Mouse (Mus musculus) midbrain, embryonic 12.5 days (tissue): ENCODE results near the gene Tkt. TPM values are rescaled to one million over a fixed set of nuclear protein-coding genes. Genes with fewer than 3 reads are reported as not detected.
"Not testable (repeated sequence)": the region's sequence is repeated elsewhere in the genome, so short reads cannot be mapped to it uniquely, and the experiment has no call there.

Source experiments
- ATAC-seq: fragments of 200-750 bp; cut with Nextera tagmentation; 2 replicates; pipeline ENCODE4 v1.8.0; 2017; ENCODE audit warnings: low read depth, moderate TSS enrichment, moderate library complexity; ENCODE audit not compliant: low FRiP score
- H3K27ac ChIP-seq: fragments of 300-500 bp; sonication (generic); replicated peaks from 2 replicates; pipeline ENCODE4 v1.5.1; 2016; ENCODE audit warnings: mild to moderate bottlenecking
- H3K27me3 ChIP-seq: fragments of 300-500 bp; sonication (generic); 2 replicates; pipeline ENCODE4 v1.6.1; 2016; ENCODE audit warnings: mild to moderate bottlenecking
- H3K36me3 ChIP-seq: fragments of 300-500 bp; sonication (generic); 2 replicates; pipeline ENCODE4 v1.6.1; 2016
- H3K4me1 ChIP-seq: fragments of 300-500 bp; sonication (generic); 2 replicates; pipeline ENCODE4 v1.6.1; 2016
- H3K4me2 ChIP-seq: fragments of 300-500 bp; sonication (generic); replicated peaks from 2 replicates; pipeline ENCODE4 v1.6.1; 2016; ENCODE audit warnings: mild to moderate bottlenecking, moderate library complexity
- H3K4me3 ChIP-seq: fragments of 300-500 bp; sonication (generic); 2 replicates; pipeline ENCODE4 v1.5.1; 2016; ENCODE audit warnings: mild to moderate bottlenecking
- H3K9ac ChIP-seq: fragments of 300-500 bp; sonication (generic); replicated peaks from 2 replicates; pipeline ENCODE4 v1.6.1; 2016; ENCODE audit warnings: mild to moderate bottlenecking, moderate library complexity
- H3K9me3 ChIP-seq: fragments of 300-500 bp; sonication (generic); 2 replicates; pipeline ENCODE4 v1.6.1; 2016; ENCODE audit warnings: mild to moderate bottlenecking
- WGBS: fragments of 180-500 bp; shearing (Covaris S2); methylation state at CpG from one replicate; pipeline ENCODE4 v1.1.7; 2016; 5-methylcytosine and 5-hydroxymethylcytosine counted together
- polyA plus RNA-seq: library from polyadenylated mRNA; unstranded; fragments of >200 nt; fragmentation: Nextera tagmentation; extraction: Ambion mirVana; gene quantifications from 2 replicates; pipeline ENCODE4 v1.2.1, GENCODE M21; 2016

Tkt gene
- polyA plus RNA-seq, 1 experiment from 2014 or later, result 240 TPM

DNA sequence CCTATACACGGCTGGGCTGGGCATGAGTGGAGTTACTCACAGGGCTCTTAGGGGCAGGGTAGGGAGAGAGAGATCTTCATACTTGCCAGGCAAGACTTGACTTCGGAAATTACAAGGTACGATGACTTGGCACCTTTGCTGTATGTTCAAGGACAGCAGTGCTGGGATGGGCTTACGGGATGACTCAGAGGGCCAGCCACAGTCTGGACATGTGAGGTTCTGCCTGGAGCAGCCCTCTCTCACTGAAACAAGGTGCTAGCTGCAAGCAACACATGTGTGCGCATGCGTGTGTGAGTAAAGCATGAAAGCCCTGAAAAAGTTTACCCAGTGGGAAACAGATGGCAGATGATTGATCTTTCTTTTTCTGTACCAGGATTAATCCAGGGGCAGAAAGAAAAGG, 16.3 kb upstream of the Tkt start:
- Histone ChIP-seq H3K4me2 (no peak overlapping the region), H3K4me3 (no peak overlapping the region), H3K36me3 (peaks cover 20% of the 10 kb centered on the region; the same call in 1 of the 2 replicates), H3K27me3 (no peaks in the 10 kb centered on the region), H3K9ac (no peak overlapping the region), H3K4me1 (peaks cover 11% of the 10 kb centered on the region; the same call in 1 of the 2 replicates), H3K27ac (no peak overlapping the region), H3K9me3 (no peaks in the 10 kb centered on the region)
- no peak for ATAC-seq
- WGBS, result 95% methylated on average over 6 of the region's 6 CpGs

- Histone ChIP-seq H3K4me3 (no peak overlapping the region), H3K4me2 (no peak overlapping the region), H3K27ac (no peak overlapping the region), H3K9ac (no peak overlapping the region), H3K36me3 (0 out of 2 replicates have a peak, but pooled peaks cover 3% of the 10 kb centered on the region), H3K27me3 (no peaks in the 10 kb centered on the region), H3K9me3 (no peaks in the 10 kb centered on the region), H3K4me1 (peaks cover 11% of the 10 kb centered on the region; the same call in 1 of the 2 replicates)
- ATAC-seq, result no peak
- WGBS, result 86% methylated on average over 6 of the region's 6 CpGs
Measured at GRCm38 (mm10) chr14:30533780-30534450, 14.2 kb upstream of the Tkt start.

DNA sequence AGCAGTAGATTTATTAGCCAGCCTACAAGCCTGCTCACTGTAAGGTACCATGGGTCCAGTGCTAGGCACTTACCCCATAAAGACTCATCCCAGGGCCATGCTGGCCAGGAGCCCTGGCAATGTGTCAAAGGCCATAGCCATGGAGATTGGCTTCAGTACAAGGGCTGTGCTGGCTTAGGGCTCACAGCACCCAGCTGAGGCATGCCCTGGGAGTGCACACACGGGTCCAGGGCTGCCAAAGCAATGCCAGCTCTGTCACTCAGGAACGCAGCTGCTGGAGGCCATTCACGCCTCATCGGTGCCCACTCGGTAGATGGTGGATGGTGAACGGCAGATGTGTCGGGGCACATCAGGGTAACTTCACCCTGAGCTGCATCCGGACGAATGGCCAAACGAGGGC, 6.6 kb upstream of the Tkt start:
- Histone ChIP-seq H3K27me3 (no peaks in the 10 kb centered on the region), H3K9me3 (no peaks in the 10 kb centered on the region), H3K36me3 (no peaks in the 10 kb centered on the region), H3K4me2 (no peak overlapping the region), H3K27ac (no peak overlapping the region), H3K9ac (no peak overlapping the region), H3K4me3 (no peak overlapping the region), H3K4me1 (no peaks in the 10 kb centered on the region)
- ATAC-seq, result no peak
- WGBS, result 83% methylated on average over 10 of the region's 10 CpGs

- not testable (repeated sequence) for H3K36me3 ChIP-seq, H3K4me2 ChIP-seq, ATAC-seq, H3K4me1 ChIP-seq, H3K27ac ChIP-seq, H3K27me3 ChIP-seq, H3K4me3 ChIP-seq, H3K9me3 ChIP-seq, H3K9ac ChIP-seq
- 89% methylated on average over 5 of the region's 5 CpGs for WGBS
Measured at GRCm38 (mm10) chr14:30543331-30543730, 4.8 kb upstream of the Tkt start.

- no peaks in the 10 kb centered on the region for H3K36me3 ChIP-seq
- H3K4me2 ChIP-seq, result peak overlapping the region; percentile 91
- peaks cover 29% of the 10 kb centered on the region for H3K4me1 ChIP-seq
- H3K9ac ChIP-seq, result peak overlapping the region; percentile 89
- no peaks in the 10 kb centered on the region for H3K9me3 ChIP-seq
- no peaks in the 10 kb centered on the region for H3K27me3 ChIP-seq
- H3K4me3 ChIP-seq, result peak overlapping the region; percentile 77
- H3K27ac ChIP-seq, result peak overlapping the region; percentile 91
- ATAC-seq, result peak; percentile 97
- WGBS, result under 1% methylated on average over 67 of the region's 69 CpGs
Measured at GRCm38 (mm10) chr14:30548965-30549776, 1.0 kb downstream of the Tkt start.

DNA sequence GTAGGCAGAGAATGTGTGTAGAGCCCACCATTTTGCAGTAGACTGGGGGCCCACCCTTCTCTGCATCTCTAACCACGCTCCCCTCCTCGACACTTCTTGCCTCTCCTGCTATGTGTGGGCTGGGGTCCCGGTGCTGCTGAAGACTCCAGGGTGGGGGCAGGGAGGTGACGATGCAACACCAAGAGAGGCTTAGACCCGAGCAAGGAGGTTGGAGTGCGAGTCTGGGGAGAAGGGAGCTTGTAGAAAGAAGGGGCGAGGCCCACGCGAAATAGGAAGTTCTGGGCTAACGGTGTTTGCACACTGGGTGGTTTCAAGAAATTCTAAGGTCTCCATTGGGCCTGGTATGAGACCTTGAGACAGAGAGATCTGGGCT, 1.6 kb downstream of the Tkt start:
- under 1% methylated on average over 10 of the region's 10 CpGs for WGBS
- H3K36me3 ChIP-seq, result no peaks in the 10 kb centered on the region
- H3K4me3 ChIP-seq, result peak overlapping the region; percentile 77
- peak overlapping the region; percentile 89 for H3K9ac ChIP-seq
- ATAC-seq, result peak; percentile 16; the same call in 1 of the 2 replicates
- peak overlapping the region; percentile 91 for H3K4me2 ChIP-seq
- peak overlapping the region; percentile 91 for H3K27ac ChIP-seq
- H3K27me3 ChIP-seq, result no peaks in the 10 kb centered on the region
- H3K4me1 ChIP-seq, result peaks cover 29% of the 10 kb centered on the region
- no peaks in the 10 kb centered on the region for H3K9me3 ChIP-seq

DNA sequence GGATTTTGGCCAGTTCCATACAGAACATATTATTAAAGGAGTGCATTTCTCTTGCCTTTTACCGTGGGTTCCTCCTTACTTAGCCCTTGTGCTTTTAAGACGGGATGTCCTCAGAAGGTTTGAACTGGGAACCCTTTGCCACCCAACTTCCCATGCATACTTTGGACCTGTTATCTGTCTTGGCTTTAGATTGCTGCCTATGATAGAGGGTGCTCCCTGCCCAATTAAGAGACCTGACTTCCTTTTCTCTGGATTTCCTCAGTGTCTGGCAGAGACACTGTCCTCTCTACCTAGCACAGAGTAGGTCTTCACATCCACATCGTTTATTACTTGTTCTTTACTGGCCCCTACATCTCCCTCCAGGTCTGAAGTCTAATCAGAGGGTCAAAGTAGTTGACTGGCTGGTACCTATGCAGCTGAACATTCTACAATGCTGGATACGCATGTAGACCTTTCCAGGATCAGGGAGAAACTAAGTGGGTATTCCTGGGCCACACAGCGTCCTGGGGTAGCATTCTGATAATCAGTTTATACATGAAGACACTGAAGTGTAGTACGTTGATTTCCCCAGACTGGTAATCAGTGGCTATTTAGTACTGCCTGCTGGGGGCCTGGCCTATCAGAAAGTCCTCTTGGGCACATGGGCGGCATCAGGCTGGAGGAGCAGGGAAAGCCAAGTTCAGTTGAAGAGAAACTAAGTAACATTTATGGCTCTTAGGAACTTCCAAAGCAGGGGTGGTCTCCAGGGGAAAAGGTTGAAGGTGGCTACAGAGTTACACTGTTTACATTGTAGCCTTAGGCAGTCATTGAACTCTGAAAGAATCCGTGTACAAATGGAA, 2.3 kb downstream of the Tkt start:
- WGBS, result 41% methylated on average over 8 of the region's 8 CpGs

GRCm38 (mm10) chr14:30551509-30551908, 3.4 kb downstream of the Tkt start:
- 79% methylated on average over 5 of the region's 5 CpGs for WGBS
- Histone ChIP-seq H3K27me3 (no peaks in the 10 kb centered on the region), H3K4me3 (no peak overlapping the region), H3K4me2 (peak overlapping the region; percentile 91), H3K9me3 (no peaks in the 10 kb centered on the region), H3K9ac (no peak overlapping the region), H3K27ac (no peak overlapping the region), H3K4me1 (peaks cover 29% of the 10 kb centered on the region), H3K36me3 (peaks cover 8% of the 10 kb centered on the region; the same call in 1 of the 2 replicates)
- ATAC-seq, result no peak

More for the DNA sequence above, 2.3 kb downstream of the Tkt start:
- Histone ChIP-seq H3K27me3 (no peaks in the 10 kb centered on the region), H3K27ac (no peak overlapping the region), H3K4me2 (peak overlapping the region; percentile 91), H3K4me1 (peaks cover 29% of the 10 kb centered on the region), H3K36me3 (no peaks in the 10 kb centered on the region), H3K4me3 (peak overlapping the region; percentile 77), H3K9ac (peak overlapping the region; percentile 89), H3K9me3 (no peaks in the 10 kb centered on the region)
- ATAC-seq, result no peak

GRCm38 (mm10) chr14:30551981-30552380, 3.8 kb downstream of the Tkt start:
- Histone ChIP-seq H3K4me2 (no peak overlapping the region), H3K4me1 (peaks cover 29% of the 10 kb centered on the region), H3K36me3 (peaks cover 8% of the 10 kb centered on the region; the same call in 1 of the 2 replicates), H3K27ac (no peak overlapping the region), H3K9me3 (no peaks in the 10 kb centered on the region), H3K27me3 (no peaks in the 10 kb centered on the region), H3K4me3 (no peak overlapping the region), H3K9ac (no peak overlapping the region)
- WGBS, result 82% methylated on average over 2 of the region's 2 CpGs
- no peak for ATAC-seq

- Histone ChIP-seq H3K27me3 (no peaks in the 10 kb centered on the region), H3K4me3 (no peak overlapping the region), H3K9ac (no peak overlapping the region), H3K4me2 (no peak overlapping the region), H3K9me3 (no peaks in the 10 kb centered on the region), H3K36me3 (peaks cover 16% of the 10 kb centered on the region; the same call in 1 of the 2 replicates), H3K27ac (no peak overlapping the region), H3K4me1 (peaks cover 24% of the 10 kb centered on the region)
- 94% methylated on average over 4 of the region's 4 CpGs for whole genome bisulfite sequencing
- ATAC-seq, result no peak
Measured at GRCm38 (mm10) chr14:30553185-30553584, 5.0 kb downstream of the Tkt start.

GRCm38 (mm10) chr14:30556651-30557050, 8.5 kb downstream of the Tkt start:
- Histone ChIP-seq H3K4me1 (peaks cover 9% of the 10 kb centered on the region), H3K9me3 (no peaks in the 10 kb centered on the region), H3K4me3 (no peak overlapping the region), H3K27me3 (no peaks in the 10 kb centered on the region), H3K36me3 (peaks cover 51% of the 10 kb centered on the region), H3K27ac (no peak overlapping the region), H3K9ac (no peak overlapping the region), H3K4me2 (no peak overlapping the region)
- ATAC-seq, result no peak
- 90% methylated on average over 2 of the region's 2 CpGs for WGBS
